Mouse (Mus musculus) MEL (cell line): Measurements from ENCODE around the gene Iscu.

Source experiments
- BHLHE40 ChIP-seq: IDR thresholded peaks from 2 replicates; pipeline ENCODE4 v1.6.1; 2012; ENCODE audit warnings: low read depth, mild to moderate bottlenecking, inconsistent platforms, low read length, improper control_type of control experiment, borderline replicate concordance
- CTCF ChIP-seq, 3 experiments: IDR thresholded peaks in 2 of 3; conservative IDR thresholded peaks in 1 of 3; 2 replicates each; pipeline ENCODE4 v1.5.1; 2011 to 2012; ENCODE audit warnings: low read length in 3 of 3, low read depth in 2 of 3, mild to moderate bottlenecking in 2 of 3, improper control_type of control experiment in 1 of 3, inconsistent platforms in 1 of 3, mixed read lengths in 1 of 3, moderate library complexity in 1 of 3; ENCODE audit not compliant: control insufficient read depth in 1 of 3, insufficient read depth in 1 of 3, poor library complexity in 1 of 3, severe bottlenecking in 1 of 3
- EP300 ChIP-seq, 2 experiments: IDR thresholded peaks; 2 replicates each; pipeline ENCODE4 v1.6.1; 2011; ENCODE audit warnings: improper control_type of control experiment in 2 of 2, low read length in 2 of 2, low read depth in 1 of 2, mild to moderate bottlenecking in 1 of 2
- MAFK ChIP-seq: IDR thresholded peaks from 2 replicates; pipeline ENCODE4 v1.6.1; 2011; ENCODE audit warnings: low read depth, mild to moderate bottlenecking, low read length, improper control_type of control experiment, borderline replicate concordance
- MXI1 ChIP-seq: IDR thresholded peaks from 2 replicates; pipeline ENCODE4 v1.6.1; 2011; ENCODE audit warnings: mild to moderate bottlenecking, low read depth, low read length, improper control_type of control experiment
- MYC ChIP-seq: IDR thresholded peaks from 2 replicates; pipeline ENCODE4 v1.6.1; 2011; ENCODE audit warnings: low read depth, mild to moderate bottlenecking, low read length, improper control_type of control experiment, moderate library complexity
- USF1 ChIP-seq: IDR thresholded peaks from 2 replicates; pipeline ENCODE4 v1.6.1; 2014; ENCODE audit warnings: low read depth, mild to moderate bottlenecking, inconsistent platforms, low read length, improper control_type of control experiment, moderate library complexity
- ZKSCAN1 ChIP-seq: IDR thresholded peaks from 2 replicates; pipeline ENCODE4 v1.6.1; 2012; ENCODE audit warnings: low read depth, mild to moderate bottlenecking, inconsistent platforms, low read length, improper control_type of control experiment, moderate library complexity

- no peak for TF ChIP-seq CTCF (IDR thresholded peaks at IDR 0.05 in 2 of 3, conservative IDR thresholded peaks at IDR 0.05 in 1 of 3; ENCODE audit: control insufficient read depth in 1 of 3, insufficient read depth in 1 of 3, low read depth in 2 of 3, low read length in 3 of 3, poor library complexity in 1 of 3, severe bottlenecking in 1 of 3)
- no peak for TF ChIP-seq USF1
- TF ChIP-seq MAFK = no peak
- no peak for TF ChIP-seq BHLHE40
- no peak for TF ChIP-seq MXI1
- TF ChIP-seq EP300 (IDR thresholded peaks at IDR 0.05; ENCODE audit: low read depth in 1 of 2, low read length in 2 of 2) = no peak
- no peak for TF ChIP-seq MYC
- no peak for TF ChIP-seq ZKSCAN1
Observed at GRCm38 (mm10) chr5:113788645-113789044, 16.1 kb downstream of the Iscu start.
